Mouse (Mus musculus): ENCODE results near the gene Piwil4. TPM values are rescaled to one million over a fixed set of nuclear protein-coding genes. Genes with fewer than 3 reads are reported as not detected.

Piwil4 gene
- total and polyA plus RNA-seq, 3 experiments: 24.8 to 31.7 TPM; not detected in 1

DNA sequence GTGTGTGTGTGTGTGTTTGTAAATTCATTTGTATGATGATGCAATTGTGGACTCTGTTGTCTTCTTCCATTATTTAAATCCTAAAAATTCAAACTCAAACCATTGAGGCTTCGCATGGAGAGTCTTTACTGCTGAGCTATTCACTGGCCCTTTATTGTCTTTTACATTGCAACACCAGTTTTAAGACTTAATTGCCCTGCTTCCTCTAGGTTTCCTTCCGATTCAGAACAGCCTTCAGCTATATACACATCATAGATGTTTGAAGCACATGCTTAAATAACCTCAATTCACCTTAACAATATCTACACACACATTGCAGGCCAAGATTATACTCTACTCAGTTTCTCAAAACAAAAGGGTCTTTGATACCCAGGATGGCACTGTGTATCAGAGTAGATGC is 20.1 kb downstream of the Piwil4 start:
- no peak overlapping the region for H3K27ac ChIP-seq (ENCODE audit: control insufficient read depth, low read depth, low read length)
- H3K4me3 ChIP-seq (ENCODE audit: control insufficient read depth in 1 of 2, insufficient read depth in 1 of 2, low read depth in 2 of 2, low read length in 2 of 2): no peak overlapping the region
- no peaks in the 10 kb centered on the region for H3K79me2 ChIP-seq (ENCODE audit: control insufficient read depth, insufficient read depth, low read length, poor library complexity)
- no peak for DNase-seq (ENCODE audit: low read depth, low spot score)
- H3K27me3 ChIP-seq (ENCODE audit: control insufficient read depth in 1 of 2, insufficient read depth in 2 of 2, low read length in 2 of 2): no peaks in the 10 kb centered on the region
- no peak overlapping the region for H3K9ac ChIP-seq (ENCODE audit: control insufficient read depth, low read depth, low read length, poor library complexity, severe bottlenecking)
- H3K4me1 ChIP-seq (ENCODE audit: control insufficient read depth in 1 of 2, insufficient read depth in 2 of 2, low read length in 2 of 2): peaks cover 12 to 14% of the 10 kb centered on the region in 2 experiments
- H3K9me3 ChIP-seq (replicated peaks; ENCODE audit: insufficient read depth, low read length): no peaks in the 10 kb centered on the region
- H3K36me3 ChIP-seq (ENCODE audit: control insufficient read depth in 1 of 2, insufficient read depth in 2 of 2, low read length in 2 of 2): peaks cover 0 to 17% of the 10 kb centered on the region in 2 experiments; a peak in 3 of 4 replicates
- TF ChIP-seq JUND (IDR thresholded peaks at IDR 0.05; ENCODE audit: low read depth, low read length) (no peak), POLR2A (IDR thresholded peaks at IDR 0.05; ENCODE audit: control insufficient read depth in 1 of 2, insufficient read depth in 1 of 2, low read depth in 1 of 2, low read length in 2 of 2, poor library complexity in 1 of 2) (no peak), GABPA (IDR thresholded peaks at IDR 0.05; ENCODE audit: low read depth, low read length) (no peak)

DNA sequence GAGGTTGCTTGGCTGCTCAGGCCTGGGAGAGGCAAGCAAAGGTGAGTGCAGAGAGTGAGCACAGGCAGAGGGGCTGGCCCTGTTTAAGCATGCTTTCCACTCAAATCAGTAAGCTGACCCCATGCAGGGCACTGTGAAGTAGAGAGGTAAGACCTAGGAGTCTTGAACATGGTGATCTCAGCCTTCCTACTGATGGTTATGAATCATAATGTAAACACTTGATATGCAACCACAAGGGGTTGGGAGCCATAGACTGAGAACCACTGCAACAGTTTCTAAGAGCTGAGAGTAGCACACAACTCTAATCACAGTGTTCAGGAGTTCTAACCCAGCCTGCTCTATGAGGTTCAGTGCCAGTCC is 22.2 kb downstream of the Piwil4 start:
- Histone ChIP-seq H3K4me1 (ENCODE audit: control insufficient read depth in 1 of 2, insufficient read depth in 2 of 2, low read length in 2 of 2) (peaks cover 12 to 14% of the 10 kb centered on the region in 2 experiments), H3K27ac (ENCODE audit: control insufficient read depth, low read depth, low read length) (no peak overlapping the region), H3K9ac (ENCODE audit: control insufficient read depth, low read depth, low read length, poor library complexity, severe bottlenecking) (no peak overlapping the region), H3K4me3 (ENCODE audit: control insufficient read depth in 1 of 2, insufficient read depth in 1 of 2, low read depth in 2 of 2, low read length in 2 of 2) (no peak overlapping the region), H3K79me2 (ENCODE audit: control insufficient read depth, insufficient read depth, low read length, poor library complexity) (no peaks in the 10 kb centered on the region), H3K36me3 (ENCODE audit: control insufficient read depth in 1 of 2, insufficient read depth in 2 of 2, low read length in 2 of 2) (peaks cover 2 to 16% of the 10 kb centered on the region in 2 experiments; a peak in 3 of 4 replicates), H3K27me3 (ENCODE audit: control insufficient read depth in 1 of 2, insufficient read depth in 2 of 2, low read length in 2 of 2) (no peaks in the 10 kb centered on the region; a peak in 1 of 4 replicates), H3K9me3 (replicated peaks; ENCODE audit: insufficient read depth, low read length) (no peaks in the 10 kb centered on the region)
- peak; percentile 74 for DNase-seq (ENCODE audit: low read depth, low spot score)
- TF ChIP-seq CHD2 (IDR thresholded peaks at IDR 0.05; ENCODE audit: low read length): no peak
- 0 out of 2 replicates have a peak, but pooled peaks have one; percentile 1 for TF ChIP-seq SMC3 (IDR thresholded peaks at IDR 0.05; ENCODE audit: low read depth, low read length)
- TF ChIP-seq MAFK (IDR thresholded peaks at IDR 0.05; ENCODE audit: borderline replicate concordance, low read depth, low read length): no peak; the same call in 1 of the 2 replicates
- no peak for TF ChIP-seq NELFE (IDR thresholded peaks at IDR 0.05; ENCODE audit: low read depth, low read length)
- TF ChIP-seq MYB (IDR thresholded peaks at IDR 0.05; ENCODE audit: low read depth, low read length): no peak
- TF ChIP-seq USF1 (IDR thresholded peaks at IDR 0.05; ENCODE audit: low read depth, low read length): no peak
- TF ChIP-seq UBTF (IDR thresholded peaks at IDR 0.05; ENCODE audit: borderline replicate concordance, insufficient read depth, low read depth, low read length): no peak
- no peak for TF ChIP-seq TCF12 (IDR thresholded peaks at IDR 0.05; ENCODE audit: low read depth, low read length)
- no peak for TF ChIP-seq BHLHE40 (IDR thresholded peaks at IDR 0.05; ENCODE audit: borderline replicate concordance, low read depth, low read length)
- TF ChIP-seq ZNF384 (IDR thresholded peaks at IDR 0.05; ENCODE audit: low read depth, low read length): no peak
- TF ChIP-seq ELF1 (IDR thresholded peaks at IDR 0.05; ENCODE audit: low read depth, low read length): no peak
- TF ChIP-seq POLR2A (IDR thresholded peaks at IDR 0.05; ENCODE audit: control insufficient read depth in 1 of 2, insufficient read depth in 1 of 2, low read depth in 1 of 2, low read length in 2 of 2, poor library complexity in 1 of 2): no peak
- no peak; the same call in none of the 2 replicates for TF ChIP-seq MAX (IDR thresholded peaks at IDR 0.05; ENCODE audit: low read length)
- no peak for TF ChIP-seq CHD1 (IDR thresholded peaks at IDR 0.05; ENCODE audit: low read depth, low read length)
- no peak for TF ChIP-seq TAL1 (IDR thresholded peaks at IDR 0.05; ENCODE audit: low read length)
- TF ChIP-seq NRF1 (IDR thresholded peaks at IDR 0.05; ENCODE audit: insufficient read depth, low read depth, low read length, poor library complexity, severe bottlenecking): no peak
- TF ChIP-seq EP300 (IDR thresholded peaks at IDR 0.05; ENCODE audit: low read depth in 1 of 2, low read length in 2 of 2): peak in 1 of 2 experiments; percentile 27; a peak in 1 of 4 replicates
- no peak for TF ChIP-seq KAT2A (conservative IDR thresholded peaks at IDR 0.05; ENCODE audit: low read depth, low read length)
- TF ChIP-seq MXI1 (IDR thresholded peaks at IDR 0.05; ENCODE audit: low read depth, low read length): peak; percentile 3; the same call in 1 of the 2 replicates
- no peak for TF ChIP-seq MEF2A (IDR thresholded peaks at IDR 0.05; ENCODE audit: extremely low read depth, insufficient replicate concordance, low read depth, low read length, poor library complexity, severe bottlenecking)
- TF ChIP-seq RAD21 (IDR thresholded peaks at IDR 0.05; ENCODE audit: low read depth, low read length): no peak
- no peak for TF ChIP-seq ZC3H11A (IDR thresholded peaks at IDR 0.05; ENCODE audit: low read depth, low read length)
- no peak for TF ChIP-seq MAZ (IDR thresholded peaks at IDR 0.05; ENCODE audit: low read depth, low read length)
- no peak for TF ChIP-seq GABPA (IDR thresholded peaks at IDR 0.05; ENCODE audit: low read depth, low read length)
- peak; percentile 63; the same call in 1 of the 2 replicates for TF ChIP-seq RCOR1 (IDR thresholded peaks at IDR 0.05; ENCODE audit: low read depth, low read length)
- peak; percentile 2; the same call in 1 of the 2 replicates for TF ChIP-seq SIN3A (IDR thresholded peaks at IDR 0.05; ENCODE audit: low read length)
- no peak for TF ChIP-seq ZKSCAN1 (IDR thresholded peaks at IDR 0.05; ENCODE audit: low read depth, low read length)
- no peak for TF ChIP-seq HCFC1 (IDR thresholded peaks at IDR 0.05; ENCODE audit: low read depth, low read length)
- TF ChIP-seq POLR2AphosphoS5 (IDR thresholded peaks at IDR 0.05; ENCODE audit: borderline replicate concordance, low read depth, low read length): no peak
- TF ChIP-seq POLR2AphosphoS2 (IDR thresholded peaks at IDR 0.05; ENCODE audit: low read length): no peak

Measured in MEL (cell line).